Mouse (Mus musculus) ovary, postnatal 10 days (tissue): ENCODE data around the gene Cyp11a1.

Experiments
- DNase-seq: peaks from one replicate; pipeline ENCODE4 v3.0.0; 2022; ENCODE audit warnings: low spot score

Gene Cyp11a1

GRCm38 (mm10) chr9:58009015-58009362 is 2.8 kb downstream of the Cyp11a1 start:
- no peak for DNase-seq

GRCm38 (mm10) chr9:58009588-58009987 is 3.4 kb downstream of the Cyp11a1 start:
- DNase-seq = no peak

DNA sequence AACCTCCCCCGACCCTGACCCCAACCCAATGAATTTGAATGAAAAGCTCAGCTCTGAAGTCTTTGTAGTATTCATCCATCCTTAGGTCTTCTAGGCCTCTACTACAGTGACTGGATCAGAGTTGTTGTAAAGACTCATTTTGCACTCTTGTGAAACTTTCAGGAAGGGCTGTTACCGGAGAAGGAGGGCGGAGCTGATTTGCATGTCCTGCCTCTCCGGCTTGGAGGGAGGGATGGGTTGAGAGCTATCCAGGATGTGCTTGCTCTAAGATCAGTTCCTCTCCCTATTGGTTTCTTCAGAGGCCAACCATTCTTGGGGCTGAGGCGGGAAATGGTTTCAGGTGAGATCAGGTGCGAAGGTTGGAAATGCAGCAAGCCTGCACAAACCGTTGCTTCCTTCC is 4.8 kb downstream of the Cyp11a1 start:
- no peak for DNase-seq

GRCm38 (mm10) chr9:58011552-58011951 is 5.3 kb downstream of the Cyp11a1 start:
- no peak for DNase-seq

DNA sequence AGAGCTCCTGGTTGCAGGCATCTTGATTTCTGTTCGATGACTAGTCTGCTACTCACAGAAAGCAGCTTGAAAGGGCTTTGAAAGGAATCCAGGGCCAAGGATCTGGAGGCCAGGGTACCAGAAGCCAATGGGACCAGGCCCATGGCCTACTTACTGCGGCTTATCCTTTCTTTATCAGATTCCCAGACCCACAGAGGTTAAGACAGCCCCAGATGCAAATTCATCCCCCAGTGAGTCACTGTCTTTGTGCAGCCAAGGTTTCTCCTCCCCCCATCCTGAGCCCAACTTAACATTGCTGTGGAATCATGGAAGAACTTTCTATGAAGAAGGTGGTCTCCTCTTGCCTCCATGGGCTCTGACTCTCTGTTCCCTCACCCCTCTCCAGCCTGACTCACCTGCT is 6.3 kb downstream of the Cyp11a1 start:
- no peak for DNase-seq

- no peak for DNase-seq
Observed at GRCm38 (mm10) chr9:58012935-58013334, 6.7 kb downstream of the Cyp11a1 start.

GRCm38 (mm10) chr9:58014393-58015160 is 8.4 kb downstream of the Cyp11a1 start:
- no peak for DNase-seq

- no peak for DNase-seq
Observed at GRCm38 (mm10) chr9:58015856-58016255, 9.6 kb downstream of the Cyp11a1 start.

GRCm38 (mm10) chr9:58016962-58017361 is 10.8 kb downstream of the Cyp11a1 start:
- DNase-seq = no peak

DNA sequence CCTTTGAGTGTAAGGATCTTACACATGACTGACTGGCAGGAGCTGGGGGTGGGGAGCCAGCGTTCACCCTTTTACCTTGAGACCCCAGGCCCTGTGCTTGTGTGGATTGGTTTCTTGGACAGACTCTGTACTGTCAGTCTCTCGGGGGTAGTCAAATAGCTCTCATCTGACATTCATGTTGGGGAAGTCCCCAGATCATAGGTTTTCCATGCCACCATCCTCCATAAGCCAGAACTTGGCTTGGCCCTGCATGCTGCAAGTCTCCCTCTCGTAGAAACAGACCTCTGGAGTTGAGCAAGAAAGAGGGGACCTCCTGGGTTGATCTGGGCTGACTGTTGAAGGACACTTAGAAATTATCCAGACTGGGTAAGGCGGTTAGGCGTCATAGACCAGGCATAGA is 12.2 kb downstream of the Cyp11a1 start:
- no peak for DNase-seq

DNA sequence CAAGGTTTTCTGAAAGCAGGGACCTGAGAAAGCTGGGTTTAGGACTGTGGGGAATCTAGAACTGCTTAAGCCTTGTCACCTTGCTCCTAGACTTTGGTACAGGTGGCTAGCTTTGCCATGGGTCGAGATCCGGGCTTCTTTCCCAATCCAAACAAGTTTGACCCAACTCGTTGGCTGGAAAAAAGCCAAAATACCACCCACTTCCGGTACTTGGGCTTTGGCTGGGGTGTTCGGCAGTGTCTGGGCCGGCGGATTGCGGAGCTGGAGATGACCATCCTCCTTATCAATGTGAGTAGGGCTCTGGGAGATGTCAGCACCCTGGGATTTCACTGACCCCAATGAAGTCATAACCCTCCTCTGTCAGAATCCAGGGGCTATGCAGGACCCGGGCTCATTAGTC is 19.8 kb downstream of the Cyp11a1 start:
- DNase-seq = no peak

DNA sequence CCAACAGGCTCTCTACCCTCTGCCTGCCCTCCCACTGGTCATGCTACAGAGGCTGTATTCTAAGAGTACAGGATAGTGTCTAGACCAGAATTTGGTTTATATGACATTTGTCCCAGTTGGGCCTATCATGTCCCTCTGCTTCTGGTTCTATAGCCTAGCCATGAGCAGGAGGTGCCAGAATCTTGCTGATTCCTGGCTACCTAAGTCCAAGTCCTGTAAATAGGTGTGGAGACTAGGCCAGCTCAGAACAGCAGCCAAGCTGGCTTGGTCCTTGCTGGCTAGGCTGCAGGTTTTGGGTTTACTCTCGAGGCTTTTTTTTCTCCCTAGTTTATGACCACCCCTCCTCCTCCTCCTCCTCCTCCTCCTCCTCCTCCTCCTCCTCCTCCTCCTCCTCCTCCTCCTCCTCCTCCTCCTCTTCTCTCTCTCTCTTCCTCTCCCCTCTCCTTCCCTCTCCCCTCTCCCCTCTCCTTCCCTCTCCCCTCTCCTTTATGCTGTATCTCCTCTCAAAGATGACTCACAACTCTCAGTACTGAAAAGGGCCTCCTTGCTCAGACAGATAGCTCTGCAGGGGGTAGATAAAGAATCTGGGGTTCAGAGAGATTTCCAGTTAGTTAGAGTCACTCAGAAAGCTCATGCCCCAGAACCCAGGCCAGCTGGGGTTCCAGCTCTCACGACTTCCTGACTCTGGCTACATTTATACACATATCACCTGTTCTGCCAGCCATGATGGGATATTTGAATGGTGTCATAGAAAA is 21.4 kb downstream of the Cyp11a1 start:
- DNase-seq = no peak

DNA sequence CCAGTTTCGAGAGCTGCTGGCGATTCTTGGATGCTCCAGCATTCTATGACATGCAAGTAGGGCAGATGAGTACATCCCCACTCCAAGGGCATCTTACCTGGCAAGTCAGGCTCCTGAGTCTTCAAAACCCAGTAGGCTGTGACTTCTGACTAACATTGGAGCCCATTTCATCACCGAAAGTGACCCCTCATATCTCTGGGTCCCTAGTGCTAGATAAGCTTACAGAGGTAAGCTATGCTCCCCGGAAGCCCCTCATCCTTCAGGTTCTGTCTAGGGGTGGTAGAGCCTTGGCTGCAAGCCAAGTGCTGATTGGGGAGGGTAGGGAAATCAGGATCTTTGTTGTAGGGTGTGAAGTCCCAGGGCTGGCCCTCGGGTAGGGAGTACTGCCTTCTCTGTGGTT is 22.6 kb downstream of the Cyp11a1 start:
- no peak for DNase-seq

DNA sequence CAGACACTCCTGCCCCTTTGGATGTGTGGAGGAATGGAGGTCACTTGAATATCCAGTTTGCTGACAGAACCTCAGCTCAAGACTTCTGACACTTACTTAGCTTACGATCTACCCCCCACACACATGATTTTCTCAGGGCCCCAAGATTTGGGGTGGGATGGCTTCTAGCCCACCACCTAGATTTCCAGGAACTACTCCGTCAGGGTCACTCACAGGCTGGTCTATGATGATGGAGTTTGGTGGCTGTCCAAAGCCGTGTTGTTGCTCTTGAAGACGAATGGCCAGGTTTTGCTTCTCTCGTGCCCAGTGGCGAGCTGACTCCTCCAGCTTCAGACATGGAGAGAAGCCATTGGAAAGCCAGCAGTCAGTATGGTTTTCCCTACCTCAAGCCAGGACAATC is 23.4 kb downstream of the Cyp11a1 start:
- no peak for DNase-seq

DNA sequence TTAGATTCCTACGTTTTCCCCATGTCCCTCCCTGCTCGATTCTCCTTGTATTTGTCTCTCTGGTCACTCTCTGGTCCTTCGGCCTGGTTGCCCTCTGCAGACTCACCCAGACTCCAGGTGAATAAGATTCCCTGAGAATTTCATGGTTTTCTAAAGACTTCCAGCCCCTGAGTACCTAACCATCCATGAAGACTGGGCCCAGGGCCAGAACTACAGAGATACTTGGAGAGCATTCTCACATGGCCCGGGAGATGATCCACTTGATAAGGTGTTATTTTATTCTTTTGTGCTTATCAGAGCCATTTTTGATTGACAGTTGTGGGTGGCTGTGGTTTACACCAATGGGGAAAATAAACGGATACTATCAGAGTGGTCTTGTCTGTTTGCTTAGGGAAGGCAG is 25.7 kb downstream of the Cyp11a1 start:
- DNase-seq = no peak

- no peak for DNase-seq
Observed at GRCm38 (mm10) chr9:58035519-58035918, 29.3 kb downstream of the Cyp11a1 start.

DNA sequence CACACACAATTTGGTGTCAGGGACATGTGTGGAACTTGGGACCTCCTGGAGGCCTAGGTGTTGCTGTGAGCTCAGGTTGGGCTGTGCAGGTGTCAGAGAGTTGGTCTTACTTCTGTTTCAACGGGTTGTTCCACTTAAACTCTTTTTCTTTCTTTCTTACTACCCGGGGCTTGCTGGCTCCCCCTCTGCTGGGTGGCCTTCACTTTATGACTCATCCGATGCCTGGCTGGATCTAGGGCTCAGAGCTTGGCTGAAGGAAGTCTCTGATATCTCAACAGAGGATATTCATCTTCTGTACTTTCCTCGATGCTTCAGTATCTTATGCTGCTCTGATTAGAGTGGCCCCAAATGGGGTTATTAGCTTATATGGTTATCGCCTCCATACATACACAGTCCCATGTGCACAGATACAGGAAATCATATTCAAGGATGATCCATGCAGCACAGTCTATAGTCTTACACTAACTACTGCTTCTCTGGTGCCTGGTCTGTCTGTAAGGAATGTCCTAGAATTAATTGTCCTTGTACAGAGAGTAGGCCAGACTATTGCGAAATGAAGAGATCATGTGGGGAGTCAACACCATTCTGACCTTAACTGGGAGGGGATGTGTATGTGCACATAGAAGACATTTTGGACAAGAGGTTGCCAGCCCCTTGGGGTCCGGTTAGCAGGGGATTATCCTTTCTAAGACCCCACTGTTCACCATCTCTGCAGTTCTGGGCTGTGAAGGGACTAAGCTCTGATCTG is 29.9 kb downstream of the Cyp11a1 start:
- no peak for DNase-seq

- no peak for DNase-seq
Observed at GRCm38 (mm10) chr9:58036961-58037360, 30.8 kb downstream of the Cyp11a1 start.

DNA sequence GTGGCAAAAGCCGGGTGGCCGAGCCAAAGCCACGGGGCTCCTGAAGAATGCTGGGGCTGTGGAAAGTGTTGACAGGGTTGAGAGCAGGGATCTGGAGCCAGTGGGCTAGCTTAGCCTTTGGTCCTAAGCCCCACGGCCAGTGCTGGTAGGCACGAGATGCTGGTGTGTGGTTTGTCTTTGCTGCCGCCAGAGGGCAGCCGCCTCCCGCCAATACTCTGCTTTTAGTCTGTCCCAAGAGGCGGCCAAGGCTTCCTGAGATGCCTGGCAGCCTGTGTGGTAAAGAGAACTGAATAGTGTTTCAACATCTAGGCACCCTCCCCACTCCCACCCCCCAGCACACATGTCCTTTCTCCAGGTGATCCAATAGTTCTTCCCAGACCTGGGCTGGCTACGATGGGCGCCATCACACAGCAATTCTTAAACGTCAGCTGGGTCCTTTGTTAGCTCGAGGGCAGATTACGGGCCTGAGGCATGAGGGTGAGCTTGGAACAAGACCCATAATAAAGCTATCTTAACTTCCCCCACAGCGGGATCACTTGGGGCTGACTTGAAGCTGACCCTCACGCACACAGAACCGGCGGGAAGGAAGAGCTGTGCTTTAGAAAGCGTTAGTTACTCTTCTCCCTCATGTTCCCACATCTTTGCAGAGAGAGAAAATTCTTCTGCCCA is 32.4 kb downstream of the Cyp11a1 start:
- peak; percentile 42 for DNase-seq

- DNase-seq = no peak
Observed at GRCm38 (mm10) chr9:58040977-58041376, 34.8 kb downstream of the Cyp11a1 start.

GRCm38 (mm10) chr9:58042391-58042790 is 36.2 kb downstream of the Cyp11a1 start:
- DNase-seq = no peak

GRCm38 (mm10) chr9:58043496-58044017 is 37.3 kb downstream of the Cyp11a1 start:
- DNase-seq = no peak
